Mouse (Mus musculus) kidney, postnatal 14 days (tissue): ENCODE results near the gene Ppat.
"Not testable (repeated sequence)": the region's sequence is repeated elsewhere in the genome, so short reads cannot be mapped to it uniquely, and the experiment has no call there.

ENCODE experiments used
- DNase-seq: peaks from one replicate; pipeline ENCODE4 v3.0.0; 2022; ENCODE audit warnings: mixed read lengths

Ppat gene

DNA sequence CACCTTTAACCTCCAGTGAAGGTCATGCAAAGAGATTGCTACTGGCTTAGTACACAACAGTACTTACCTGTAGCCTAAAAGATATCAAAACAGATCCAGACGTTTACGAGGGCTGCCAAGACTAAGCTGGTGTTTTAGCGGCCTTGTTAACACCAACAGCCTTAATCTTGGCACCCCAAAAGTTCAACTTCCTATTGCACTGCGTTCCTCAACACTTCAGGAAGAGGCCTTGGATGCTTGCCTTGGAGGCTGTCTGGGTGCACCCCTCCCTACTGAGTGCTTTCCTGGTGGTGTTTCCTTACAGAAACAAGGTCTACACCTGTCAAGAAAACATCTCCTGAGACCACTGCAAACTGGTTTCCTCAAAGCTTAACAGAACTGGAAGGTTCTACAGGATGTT lies 4.2 kb downstream of the Ppat start:
- DNase-seq = no peak

DNA sequence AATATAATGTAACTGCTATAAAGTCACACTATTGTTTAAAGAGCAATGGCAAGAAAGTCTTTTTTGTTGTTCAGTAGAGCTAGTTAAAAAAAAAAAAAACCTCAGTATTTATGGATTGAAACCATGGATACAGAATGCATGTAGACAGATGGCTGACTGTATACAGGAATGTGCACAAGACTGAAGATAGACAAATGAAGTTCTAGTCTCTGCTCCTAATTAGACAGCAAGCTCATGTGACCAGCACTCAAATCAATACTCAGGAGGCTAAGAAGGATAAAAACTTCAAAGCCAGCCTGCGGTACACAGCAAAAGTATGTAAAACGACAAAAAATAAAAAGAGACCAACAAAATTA lies 5.7 kb downstream of the Ppat start:
- DNase-seq = no peak

DNA sequence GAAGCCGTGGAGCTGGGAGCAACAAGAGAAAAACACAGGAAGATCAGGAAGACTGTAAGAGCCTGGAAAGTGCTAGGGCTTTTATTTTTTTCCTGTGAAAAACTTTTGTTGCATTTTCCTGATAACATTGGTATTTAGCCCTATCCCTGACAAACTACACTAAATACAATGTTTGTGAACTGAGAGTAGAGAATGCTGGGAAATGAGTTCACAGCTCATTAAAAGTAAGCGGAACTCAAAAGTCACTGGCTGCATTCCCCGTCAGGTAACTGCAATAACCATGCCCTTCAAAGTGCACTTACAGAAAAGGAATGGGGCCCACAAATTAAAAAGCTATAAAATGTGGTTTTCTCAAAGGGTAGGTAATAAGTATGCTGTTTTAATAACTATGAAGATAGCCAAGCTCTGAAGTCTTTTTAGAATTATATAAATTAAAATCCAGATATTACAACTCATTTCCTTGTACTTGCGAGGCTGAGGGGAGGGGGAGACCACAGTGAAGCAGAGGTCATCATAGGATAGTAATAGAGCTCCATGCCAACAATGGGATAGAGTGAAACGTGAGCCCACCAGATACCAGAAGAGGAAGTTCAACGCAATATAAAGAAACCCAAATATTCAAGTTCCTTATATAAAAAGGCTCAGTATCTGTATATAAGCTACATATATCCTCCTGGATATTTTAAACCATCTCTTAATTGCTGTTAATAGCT lies 6.3 kb downstream of the Ppat start:
- DNase-seq = no peak

DNA sequence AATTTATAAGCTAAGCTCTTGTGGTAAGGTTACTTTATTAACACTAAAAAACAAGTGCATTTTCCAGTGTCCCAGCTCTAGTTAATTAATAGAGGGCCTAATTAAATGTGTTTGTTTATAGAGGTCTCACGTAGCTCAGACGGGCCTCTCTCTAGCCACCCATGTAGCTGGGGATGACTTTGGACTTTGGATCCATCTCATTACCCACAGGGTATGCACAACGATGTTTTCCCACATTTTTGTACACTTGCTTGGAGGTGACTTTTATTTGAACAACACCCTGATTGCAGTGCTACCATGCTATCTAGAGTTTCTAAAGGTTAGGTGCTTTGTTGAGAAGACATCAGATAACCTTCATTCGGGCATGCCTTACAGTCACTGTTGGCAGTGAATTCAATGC lies 8.9 kb downstream of the Ppat start:
- DNase-seq = peak; percentile 67

DNA sequence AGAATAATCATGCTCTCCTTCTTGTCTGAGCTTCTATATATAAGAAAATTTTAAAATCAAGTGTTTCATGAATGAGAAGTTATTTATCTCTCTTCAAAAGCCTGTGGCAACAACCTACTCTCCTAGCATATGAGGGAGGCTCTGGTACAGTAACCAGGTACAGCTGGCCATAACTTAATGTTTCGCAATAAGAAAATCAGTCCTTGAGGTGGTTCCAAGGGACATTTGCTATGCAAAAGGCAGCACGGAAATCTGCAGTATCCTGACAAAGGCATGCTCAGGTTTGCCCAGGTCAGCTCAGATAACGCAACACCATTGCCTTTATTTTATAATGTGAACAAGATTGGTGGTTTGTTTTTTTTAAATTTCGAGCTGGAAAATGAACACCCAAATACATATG lies 9.4 kb downstream of the Ppat start:
- no peak for DNase-seq

DNA sequence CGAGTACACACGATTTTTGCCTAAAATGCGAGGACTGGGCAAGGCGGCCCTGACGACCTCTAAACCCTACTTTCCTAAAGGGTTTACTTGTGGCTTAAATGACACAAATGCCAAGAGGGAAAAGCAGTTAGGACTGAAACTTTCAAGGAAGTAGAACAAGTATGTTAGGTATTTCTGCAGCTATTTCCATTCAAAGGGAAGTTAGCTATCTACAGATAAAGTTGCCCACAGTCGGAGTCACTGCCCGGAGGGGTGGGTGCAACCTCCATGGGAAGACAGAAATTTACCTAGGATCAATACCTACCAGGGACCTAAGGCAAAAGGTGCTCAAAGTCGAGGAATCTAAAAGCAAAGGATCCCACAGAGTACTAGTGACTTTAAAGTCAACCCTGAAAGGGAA lies 11.7 kb downstream of the Ppat start:
- DNase-seq = no peak

DNA sequence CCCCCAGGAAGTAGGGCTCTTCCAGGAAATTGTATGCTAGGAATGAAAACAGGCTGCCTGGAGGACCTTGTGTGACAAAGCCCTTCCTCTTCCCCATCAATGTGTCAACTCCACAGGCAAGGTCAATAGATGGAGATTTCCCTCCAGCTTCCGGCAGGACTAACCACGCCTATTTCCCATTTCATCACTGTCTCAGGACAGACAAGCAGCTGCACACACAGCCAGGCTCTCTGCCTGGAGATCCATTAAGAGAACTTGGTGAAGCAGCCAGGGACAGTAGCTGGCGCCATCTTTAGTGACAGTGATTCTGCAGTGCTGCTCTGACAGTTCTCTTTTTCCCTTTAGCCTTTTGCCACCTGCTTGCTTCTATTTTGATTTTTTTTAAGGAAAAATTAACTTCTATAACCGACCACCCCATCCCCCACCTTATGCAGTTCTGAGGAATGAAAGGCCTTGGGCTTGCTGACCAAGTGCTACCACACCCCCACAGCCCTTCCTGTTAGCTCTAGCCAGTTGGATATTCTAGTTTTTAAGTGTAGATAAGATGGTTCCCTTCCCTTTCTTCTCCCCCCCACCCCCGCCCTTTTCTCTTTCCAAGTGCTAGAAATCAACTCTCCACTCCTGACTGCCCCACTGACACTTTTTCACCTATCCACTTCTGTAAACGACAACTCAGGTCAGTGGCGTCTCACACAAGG lies 22.0 kb downstream of the Ppat start:
- peak; percentile 48 for DNase-seq

DNA sequence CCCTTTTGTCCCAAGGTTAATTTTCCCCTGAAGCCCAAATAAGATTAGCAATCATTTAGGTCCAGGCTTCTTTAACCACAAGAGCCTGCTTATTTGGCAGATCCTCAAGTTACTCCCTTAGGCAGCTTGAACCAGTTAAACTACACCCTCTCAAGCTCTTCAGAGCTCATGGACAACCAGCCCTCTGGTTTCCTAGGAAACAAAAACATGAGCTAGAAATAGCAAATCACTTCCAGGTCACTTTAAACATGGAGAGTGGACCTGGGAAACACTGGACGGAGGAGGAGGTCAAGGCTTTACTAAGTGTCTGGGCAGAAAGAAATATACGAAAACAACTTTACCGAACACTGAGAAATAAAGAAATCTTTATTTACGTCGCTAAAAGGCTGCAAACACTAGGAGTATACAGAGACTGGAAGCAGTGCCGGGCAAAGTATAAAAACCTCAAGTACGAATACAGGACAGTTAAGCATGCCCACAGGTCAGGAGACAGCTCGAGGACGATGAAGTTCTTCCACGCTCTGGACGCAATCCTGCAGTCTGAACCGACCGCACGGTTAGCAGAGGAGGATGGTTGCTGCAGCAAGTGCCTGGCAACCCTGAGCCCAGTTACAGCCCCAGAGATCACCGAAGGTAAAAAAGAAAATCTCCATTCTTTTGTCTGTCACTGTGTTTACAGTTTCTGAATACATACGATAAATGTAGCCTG lies 23.1 kb downstream of the Ppat start:
- peak; percentile 69 for DNase-seq

DNA sequence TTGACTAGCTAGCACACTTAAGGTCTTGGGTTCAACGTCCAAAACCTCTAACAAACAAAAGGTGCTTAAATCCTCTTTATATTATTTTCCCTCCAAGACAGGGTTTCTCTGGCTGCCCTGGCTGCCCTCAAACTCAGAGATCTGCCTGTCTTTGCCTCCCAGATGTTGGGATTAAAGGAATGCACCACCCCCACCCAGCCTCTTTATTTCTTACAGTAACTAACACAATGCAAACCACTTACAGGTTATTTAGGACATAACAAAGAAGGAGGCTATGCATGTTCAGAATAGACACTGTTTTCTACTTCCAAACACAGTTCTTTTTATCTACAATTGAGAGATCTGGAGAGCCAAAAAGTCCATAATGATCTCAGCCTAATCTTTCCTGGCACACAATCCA lies 27.1 kb downstream of the Ppat start:
- DNase-seq = no peak

DNA sequence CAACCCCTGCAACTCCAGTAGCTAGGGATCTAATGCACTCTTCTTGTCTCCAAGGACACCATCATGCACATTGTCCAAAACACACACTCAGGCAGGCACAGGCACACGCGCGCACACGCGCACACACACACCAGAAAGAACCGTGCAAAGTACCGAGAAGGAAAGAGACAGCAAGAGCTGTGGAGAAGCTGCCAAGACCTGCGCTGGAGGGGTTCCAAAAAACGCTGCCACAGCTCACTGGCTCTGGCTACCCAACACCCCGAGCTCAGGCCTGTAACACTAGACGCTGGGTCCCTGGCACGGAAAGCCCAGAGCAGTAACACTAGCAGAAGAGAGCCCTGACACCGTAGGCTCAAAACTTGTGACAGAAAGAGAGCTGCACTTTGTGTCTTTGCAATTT lies 27.9 kb downstream of the Ppat start:
- DNase-seq = peak; percentile 90

DNA sequence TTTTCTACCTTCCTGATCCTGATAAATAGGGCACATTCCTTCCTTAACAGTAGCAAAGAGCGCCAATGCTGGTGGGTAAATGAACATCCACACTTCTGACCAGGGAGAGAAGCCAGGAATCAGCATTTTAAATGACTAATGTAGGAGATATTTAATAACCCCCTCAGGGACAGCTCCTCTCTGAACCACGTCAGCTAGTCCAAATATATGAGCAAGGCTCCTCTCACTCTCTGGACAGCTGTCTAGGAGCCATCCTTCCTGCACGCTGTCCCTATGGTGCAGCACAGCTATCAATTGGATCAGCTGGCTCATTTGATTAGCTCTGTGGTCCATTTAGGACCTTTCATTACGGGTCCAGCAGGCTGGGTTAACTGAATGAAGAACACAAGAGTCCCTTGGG lies 28.5 kb downstream of the Ppat start:
- no peak for DNase-seq

DNA sequence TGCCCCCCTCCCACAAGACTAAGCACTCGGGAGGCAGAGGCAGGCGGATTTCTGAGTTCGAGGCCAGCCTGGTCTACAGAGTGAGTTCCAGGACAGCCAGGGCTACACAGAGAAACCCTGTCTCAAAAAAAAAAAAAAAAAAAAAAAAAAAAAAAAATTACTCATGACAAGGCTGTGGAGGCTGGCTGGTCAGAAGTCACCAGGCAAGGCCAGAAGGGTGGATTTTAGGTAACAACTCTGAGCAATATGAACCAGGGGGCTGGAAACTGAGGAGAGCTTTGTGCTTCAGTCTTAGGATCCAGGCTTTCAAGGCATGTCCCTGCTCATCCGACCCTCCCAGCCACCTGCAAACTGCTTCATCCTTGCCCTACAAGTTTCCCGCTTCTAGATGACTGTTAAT lies 38.9 kb downstream of the Ppat start:
- not testable (repeated sequence) for DNase-seq

DNA sequence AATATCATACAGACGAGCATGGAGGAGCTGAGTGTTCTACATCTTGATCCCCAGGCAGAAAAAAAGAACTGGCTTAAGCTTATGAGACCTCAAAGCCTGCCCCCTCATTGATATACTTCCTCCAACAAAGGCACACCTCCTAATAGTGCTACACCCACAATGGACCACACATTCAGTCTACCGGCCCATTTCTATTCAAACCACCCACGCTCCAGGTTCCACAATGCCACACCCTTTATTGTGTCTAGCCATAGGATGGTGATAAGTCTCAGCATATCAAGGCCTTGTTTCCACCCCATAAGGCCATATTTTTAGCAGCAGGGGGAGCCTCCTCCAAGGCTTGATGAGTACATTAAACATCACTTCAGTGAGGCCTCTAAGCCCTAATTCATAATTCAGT lies 40.6 kb downstream of the Ppat start:
- no peak for DNase-seq

DNA sequence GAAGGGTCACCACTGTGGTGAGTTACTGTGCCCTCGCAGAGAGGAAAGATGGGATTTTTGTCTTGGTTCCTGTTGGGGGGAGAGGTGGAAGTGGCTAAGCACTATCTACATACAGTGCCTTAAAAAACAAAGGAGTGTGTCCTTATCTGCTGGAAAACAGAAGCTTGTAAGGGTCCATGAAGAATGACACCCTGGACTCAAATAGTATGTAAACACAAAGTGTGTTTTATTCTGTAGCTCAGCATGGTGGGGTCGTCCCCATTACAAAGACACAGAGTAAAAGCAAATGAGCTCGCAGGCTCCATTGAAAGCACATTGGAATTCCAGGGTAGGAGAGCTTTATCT lies 45.3 kb downstream of the Ppat start:
- no peak for DNase-seq

DNA sequence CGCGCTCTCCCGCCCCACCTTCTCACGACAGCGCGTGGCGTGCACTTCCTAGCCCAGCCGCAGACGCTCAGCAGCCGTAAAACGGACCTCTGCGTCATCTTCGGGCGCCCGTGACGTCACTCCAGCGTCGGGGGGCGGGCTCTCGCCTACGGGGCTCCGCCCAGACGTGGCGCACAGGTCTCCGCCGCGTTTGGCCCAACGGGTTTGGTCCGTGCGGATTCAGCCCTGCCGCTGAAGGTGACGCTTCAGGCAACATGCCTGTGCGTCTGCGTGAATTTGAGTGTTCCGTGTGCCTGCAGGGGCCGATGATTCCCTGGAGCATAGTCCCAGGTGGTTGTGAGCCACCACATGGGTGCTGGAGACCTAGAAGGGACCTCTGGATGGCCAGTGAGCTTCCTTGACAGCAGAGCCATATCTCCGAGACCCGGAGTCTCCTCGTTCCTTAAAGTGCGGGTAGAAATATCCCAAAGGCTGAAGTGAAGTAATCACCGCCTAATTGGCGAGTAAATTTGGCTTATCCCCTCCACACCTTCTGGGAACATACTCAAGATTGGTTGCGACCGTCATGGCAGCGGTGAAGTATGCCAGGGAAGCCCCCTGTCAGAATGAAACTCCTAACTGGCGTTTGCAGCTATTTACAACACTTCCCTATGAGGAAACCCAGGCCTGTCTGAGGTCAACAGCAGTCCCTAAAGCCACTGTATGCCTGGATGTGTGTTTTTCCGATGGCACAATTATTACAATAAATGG lies 45.8 kb downstream of the Ppat start, which contains the start of gene Aasdh:
Gene Aasdh (minus strand): TSS at position 110 of the 750 bp plus-strand sequence.
- DNase-seq = peak; percentile 95

DNA sequence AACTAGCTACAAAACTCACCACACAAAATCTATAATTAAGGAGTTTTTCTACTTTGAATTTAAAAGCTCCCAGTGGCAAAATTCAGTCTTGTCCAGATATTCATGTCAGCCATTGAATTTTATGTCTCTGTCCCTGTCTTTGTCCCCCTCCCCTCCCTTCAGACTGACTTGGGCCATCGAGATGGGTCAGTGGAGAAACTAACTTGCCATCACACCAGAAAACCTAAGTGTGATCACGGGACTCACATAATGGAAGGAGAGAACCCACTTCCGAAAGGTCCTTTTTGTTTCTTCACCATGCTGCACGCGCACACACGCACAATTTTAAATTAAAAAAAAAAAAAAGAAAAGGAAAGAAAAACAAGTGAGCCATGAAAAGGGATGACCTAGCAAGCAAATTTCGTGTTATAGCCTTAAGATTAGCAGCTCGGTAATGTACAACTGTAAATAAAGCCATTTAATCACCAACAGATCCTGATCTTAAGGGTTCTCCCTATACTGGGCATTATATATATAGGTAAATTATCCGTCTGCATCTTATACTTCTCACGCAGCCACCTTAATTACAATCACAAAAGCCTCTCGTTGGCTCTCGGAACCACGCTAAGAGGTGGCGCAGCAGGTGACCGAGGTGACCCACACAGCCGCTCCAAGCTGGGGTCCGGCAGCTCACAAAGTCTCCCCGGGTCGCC lies 46.5 kb downstream of the Ppat start:
- no peak for DNase-seq

DNA sequence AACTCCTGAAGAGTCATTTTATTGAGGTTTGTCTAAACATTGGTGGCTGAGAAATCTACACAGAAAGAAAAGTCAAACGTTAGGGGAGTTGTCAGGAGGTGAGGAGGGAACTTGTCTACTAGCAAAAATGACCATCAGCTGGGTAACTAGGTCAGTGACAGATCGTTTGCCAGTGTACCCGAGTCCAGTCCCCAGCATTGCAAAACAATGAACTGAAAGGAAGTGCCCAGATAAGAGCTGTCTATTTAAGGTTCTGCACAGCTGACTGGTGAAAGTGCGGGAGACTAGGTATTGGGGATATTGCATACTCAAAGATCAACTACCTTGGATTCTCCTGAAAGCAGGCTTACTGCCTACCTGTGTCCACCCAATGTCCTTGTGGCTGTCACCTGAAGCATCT lies 49.2 kb downstream of the Ppat start:
- DNase-seq = no peak

DNA sequence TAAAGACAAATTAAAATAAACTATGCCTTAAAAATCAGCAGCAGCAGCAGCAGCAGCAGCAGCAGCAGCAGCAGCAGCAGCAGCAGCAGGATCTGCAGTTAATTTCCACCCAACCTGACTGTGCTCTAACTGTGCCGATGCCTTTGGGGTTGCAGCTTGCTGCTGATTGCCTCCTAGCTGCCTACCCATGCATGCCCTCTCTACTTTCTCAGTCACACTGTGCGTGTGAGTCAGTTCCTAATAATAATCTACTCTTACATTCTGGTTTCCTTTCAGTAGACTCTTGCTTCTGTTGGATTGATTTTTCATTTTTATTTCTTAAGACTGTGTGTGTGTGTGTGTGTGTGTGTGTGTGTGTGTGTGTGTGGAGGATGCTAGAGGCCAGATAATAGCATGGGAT lies 58.3 kb downstream of the Ppat start:
- DNase-seq = no peak

DNA sequence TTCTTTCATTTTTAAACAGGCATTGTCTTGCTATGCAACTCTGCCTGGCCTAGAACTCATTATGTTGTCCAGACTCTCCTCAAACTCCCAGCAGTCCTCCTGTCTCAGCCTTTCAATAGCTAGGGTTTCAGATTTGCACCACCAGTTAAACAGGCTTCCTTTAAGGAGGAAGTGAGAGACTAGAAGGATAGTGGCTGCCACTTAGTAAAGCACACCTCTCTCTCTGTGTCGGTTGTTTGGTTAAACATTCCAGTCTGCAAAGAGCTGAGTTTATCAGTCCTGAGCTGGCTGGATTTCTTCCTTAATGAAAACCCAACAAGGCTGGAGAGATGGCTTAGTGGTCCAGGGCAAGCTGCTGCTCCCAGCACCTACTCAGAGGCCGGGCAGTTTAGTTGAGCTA lies 58.8 kb downstream of the Ppat start:
- DNase-seq = no peak

DNA sequence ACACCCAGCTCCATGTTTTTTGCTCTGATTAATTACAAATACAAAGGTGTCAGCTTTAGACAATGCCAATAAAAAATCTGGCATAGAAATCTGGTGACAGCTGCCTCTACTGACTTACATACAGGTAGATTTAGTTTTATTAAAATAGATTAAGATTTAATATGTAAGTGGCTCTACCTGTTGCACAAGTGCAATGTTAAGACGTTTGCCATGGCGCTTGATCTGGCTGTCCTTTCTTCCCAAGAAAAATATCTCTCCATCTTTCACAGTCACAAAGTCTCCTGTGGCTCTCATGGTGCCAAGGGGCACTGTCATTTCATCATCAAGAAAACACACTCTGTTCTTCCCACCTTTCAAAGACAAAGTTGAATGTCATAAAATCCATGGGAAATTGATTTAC lies 64.4 kb downstream of the Ppat start:
- DNase-seq = no peak

DNA sequence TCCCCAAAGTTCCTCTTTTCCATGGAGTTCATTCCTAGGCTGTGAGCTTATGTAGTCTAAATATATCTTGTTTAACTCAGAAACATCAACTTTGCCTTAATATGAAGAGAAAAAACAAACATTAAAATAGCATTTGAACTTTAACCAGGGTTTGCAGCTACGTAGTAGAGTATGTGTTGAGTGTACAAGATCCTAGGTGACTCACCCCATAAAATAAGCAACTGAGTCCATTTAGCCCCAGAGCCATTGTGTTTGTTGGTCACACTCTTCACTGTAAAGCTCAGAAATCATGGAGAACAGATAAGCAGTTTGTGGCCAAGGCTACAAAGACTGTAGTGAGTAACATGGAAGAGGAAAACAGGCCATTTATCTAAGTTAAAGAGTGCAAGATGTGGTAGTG lies 67.3 kb downstream of the Ppat start:
- no peak for DNase-seq

DNA sequence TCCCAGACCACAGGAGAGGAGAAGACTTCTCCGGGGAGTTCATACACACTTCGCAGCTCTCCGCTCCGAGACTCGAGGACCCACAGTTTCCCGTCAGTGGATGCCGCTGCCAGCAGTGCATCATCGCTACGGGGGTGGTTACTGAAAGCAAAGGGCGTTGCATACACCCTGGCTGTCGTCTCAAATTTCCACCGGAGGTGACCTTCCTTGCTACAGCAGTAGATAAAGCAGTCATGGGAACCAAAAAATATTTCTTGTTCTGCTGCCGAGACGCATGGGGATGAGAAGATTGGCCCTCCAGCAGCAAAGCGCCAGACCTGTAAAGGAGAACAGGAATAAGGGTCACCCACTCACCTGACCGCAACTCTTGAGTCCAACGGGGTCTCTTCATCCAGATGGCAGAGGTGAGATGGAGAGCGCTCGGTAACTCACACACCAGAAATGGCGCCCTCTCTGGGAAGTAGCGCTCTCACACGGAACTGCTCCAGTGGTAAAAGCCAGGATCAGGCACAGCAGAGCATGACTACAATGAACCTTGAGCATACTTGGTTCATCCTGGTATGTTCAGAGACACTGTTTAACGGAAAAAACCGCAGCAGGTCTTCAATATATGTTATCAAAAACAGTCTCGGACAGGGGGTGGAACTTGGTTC lies 75.1 kb downstream of the Ppat start:
- DNase-seq = no peak
